Mouse (Mus musculus): Measurements from ENCODE around the gene Asxl2. TPM values are rescaled to one million over a fixed set of nuclear protein-coding genes. Genes with fewer than 3 reads are reported as not detected.

The Asxl2 gene
- polyA plus RNA-seq, 1 experiment = 17.3 TPM

- no peak for DNase-seq
- Histone ChIP-seq H3K36me3 (ENCODE audit: control insufficient read depth, insufficient read depth, low read length) (peaks cover 10% of the 10 kb centered on the region), H3K27ac (ENCODE audit: control insufficient read depth, insufficient read depth, low read length) (no peak overlapping the region), H3K4me3 (ENCODE audit: control insufficient read depth, insufficient read depth, low read length) (no peak overlapping the region), H3K4me1 (replicated peaks; ENCODE audit: control insufficient read depth, insufficient read depth, low read length) (no peaks in the 10 kb centered on the region), H3K27me3 (ENCODE audit: control insufficient read depth, insufficient read depth, low read length) (no peaks in the 10 kb centered on the region)
- WGBS = 98% methylated on average over 16 of the region's 16 CpGs
- TF ChIP-seq CTCF (IDR thresholded peaks at IDR 0.05; ENCODE audit: borderline replicate concordance, control insufficient read depth, extremely low read depth, insufficient read depth, low read length, poor library complexity) (no peak), POLR2A (IDR thresholded peaks at IDR 0.05; ENCODE audit: control insufficient read depth, extremely low read depth, insufficient read depth, low read length, poor library complexity) (no peak)
Measured at GRCm38 (mm10) chr12:3387891-3388290, 38.8 kb upstream of the Asxl2 start.

GRCm38 (mm10) chr12:3389394-3389793, 37.3 kb upstream of the Asxl2 start:
- no peak for DNase-seq
- Histone ChIP-seq H3K4me3 (ENCODE audit: control insufficient read depth, insufficient read depth, low read length) (no peak overlapping the region), H3K36me3 (ENCODE audit: control insufficient read depth, insufficient read depth, low read length) (peaks cover 10% of the 10 kb centered on the region)

GRCm38 (mm10) chr12:3390071-3390470, 36.6 kb upstream of the Asxl2 start:
- TF ChIP-seq POLR2A (IDR thresholded peaks at IDR 0.05; ENCODE audit: control insufficient read depth, extremely low read depth, insufficient read depth, low read length, poor library complexity) (no peak), CTCF (IDR thresholded peaks at IDR 0.05; ENCODE audit: borderline replicate concordance, control insufficient read depth, extremely low read depth, insufficient read depth, low read length, poor library complexity) (no peak)
- Histone ChIP-seq H3K4me3 (ENCODE audit: control insufficient read depth, insufficient read depth, low read length) (no peak overlapping the region), H3K27ac (ENCODE audit: control insufficient read depth, insufficient read depth, low read length) (no peak overlapping the region), H3K27me3 (ENCODE audit: control insufficient read depth, insufficient read depth, low read length) (no peaks in the 10 kb centered on the region), H3K36me3 (ENCODE audit: control insufficient read depth, insufficient read depth, low read length) (peaks cover 10% of the 10 kb centered on the region), H3K4me1 (replicated peaks; ENCODE audit: control insufficient read depth, insufficient read depth, low read length) (no peaks in the 10 kb centered on the region)
- 95% methylated on average over 2 of the region's 2 CpGs for WGBS
- DNase-seq = no peak

More at GRCm38 (mm10) chr12:3389394-3389793, 37.3 kb upstream of the Asxl2 start:
- 96% methylated on average over 12 of the region's 12 CpGs for WGBS
- Histone ChIP-seq H3K27ac (ENCODE audit: control insufficient read depth, insufficient read depth, low read length) (no peak overlapping the region), H3K4me1 (replicated peaks; ENCODE audit: control insufficient read depth, insufficient read depth, low read length) (no peaks in the 10 kb centered on the region), H3K27me3 (ENCODE audit: control insufficient read depth, insufficient read depth, low read length) (no peaks in the 10 kb centered on the region)
- TF ChIP-seq CTCF (IDR thresholded peaks at IDR 0.05; ENCODE audit: borderline replicate concordance, control insufficient read depth, extremely low read depth, insufficient read depth, low read length, poor library complexity) (no peak), POLR2A (IDR thresholded peaks at IDR 0.05; ENCODE audit: control insufficient read depth, extremely low read depth, insufficient read depth, low read length, poor library complexity) (no peak)

- H3K27me3 ChIP-seq (ENCODE audit: control insufficient read depth, insufficient read depth, low read length) = no peaks in the 10 kb centered on the region
- TF ChIP-seq POLR2A (IDR thresholded peaks at IDR 0.05; ENCODE audit: control insufficient read depth, extremely low read depth, insufficient read depth, low read length, poor library complexity) (no peak), CTCF (IDR thresholded peaks at IDR 0.05; ENCODE audit: borderline replicate concordance, control insufficient read depth, extremely low read depth, insufficient read depth, low read length, poor library complexity) (peak; percentile 94)
- H3K4me1 ChIP-seq (replicated peaks; ENCODE audit: control insufficient read depth, insufficient read depth, low read length) = no peaks in the 10 kb centered on the region
- WGBS = 45% methylated on average over 12 of the region's 12 CpGs
- peak; percentile 72 for DNase-seq
- H3K4me3 ChIP-seq (ENCODE audit: control insufficient read depth, insufficient read depth, low read length) = no peak overlapping the region
- H3K36me3 ChIP-seq (ENCODE audit: control insufficient read depth, insufficient read depth, low read length) = peaks cover 10% of the 10 kb centered on the region
- no peak overlapping the region for H3K27ac ChIP-seq (ENCODE audit: control insufficient read depth, insufficient read depth, low read length)
Measured at GRCm38 (mm10) chr12:3390577-3391262, 35.9 kb upstream of the Asxl2 start.

GRCm38 (mm10) chr12:3391276-3391675, 35.4 kb upstream of the Asxl2 start:
- Histone ChIP-seq H3K4me3 (ENCODE audit: control insufficient read depth, insufficient read depth, low read length) (no peak overlapping the region), H3K36me3 (ENCODE audit: control insufficient read depth, insufficient read depth, low read length) (peaks cover 10% of the 10 kb centered on the region), H3K27me3 (ENCODE audit: control insufficient read depth, insufficient read depth, low read length) (no peaks in the 10 kb centered on the region), H3K27ac (ENCODE audit: control insufficient read depth, insufficient read depth, low read length) (no peak overlapping the region), H3K4me1 (replicated peaks; ENCODE audit: control insufficient read depth, insufficient read depth, low read length) (no peaks in the 10 kb centered on the region)
- WGBS = 64% methylated on average over 1 of the region's 1 CpGs
- TF ChIP-seq CTCF (IDR thresholded peaks at IDR 0.05; ENCODE audit: borderline replicate concordance, control insufficient read depth, extremely low read depth, insufficient read depth, low read length, poor library complexity) = no peak
- no peak for TF ChIP-seq POLR2A (IDR thresholded peaks at IDR 0.05; ENCODE audit: control insufficient read depth, extremely low read depth, insufficient read depth, low read length, poor library complexity)
- DNase-seq = no peak

- 97% methylated on average over 4 of the region's 4 CpGs for WGBS
- Histone ChIP-seq H3K27ac (ENCODE audit: control insufficient read depth, insufficient read depth, low read length) (no peak overlapping the region), H3K27me3 (ENCODE audit: control insufficient read depth, insufficient read depth, low read length) (no peaks in the 10 kb centered on the region)
Measured at GRCm38 (mm10) chr12:3393140-3393539, 33.5 kb upstream of the Asxl2 start.

More at GRCm38 (mm10) chr12:3393140-3393539, 33.5 kb upstream of the Asxl2 start:
- TF ChIP-seq POLR2A (IDR thresholded peaks at IDR 0.05; ENCODE audit: control insufficient read depth, extremely low read depth, insufficient read depth, low read length, poor library complexity) = no peak
- TF ChIP-seq CTCF (IDR thresholded peaks at IDR 0.05; ENCODE audit: borderline replicate concordance, control insufficient read depth, extremely low read depth, insufficient read depth, low read length, poor library complexity) = no peak
- no peak overlapping the region for H3K4me3 ChIP-seq (ENCODE audit: control insufficient read depth, insufficient read depth, low read length)
- peaks cover 8% of the 10 kb centered on the region for H3K36me3 ChIP-seq (ENCODE audit: control insufficient read depth, insufficient read depth, low read length)
- H3K4me1 ChIP-seq (replicated peaks; ENCODE audit: control insufficient read depth, insufficient read depth, low read length) = no peaks in the 10 kb centered on the region
- DNase-seq = no peak
